Mouse (Mus musculus): ENCODE measurements around the gene Ctc1. TPM values are rescaled to one million over a fixed set of nuclear protein-coding genes. Genes with fewer than 3 reads are reported as not detected.

Gene Ctc1
- polyA plus RNA-seq, 1 experiment from 2014 or later, result 51.8 TPM

- no peak overlapping the region for H3K9ac ChIP-seq (replicated peaks; ENCODE audit: low read depth, low read length)
- WGBS, result 53% methylated on average over 2 of the region's 2 CpGs
- no peaks in the 10 kb centered on the region for H3K27me3 ChIP-seq (ENCODE audit: control insufficient read depth, insufficient read depth, low read length)
- no peaks in the 10 kb centered on the region for H3K36me3 ChIP-seq (ENCODE audit: control insufficient read depth, insufficient read depth, low read length)
- no peak for ATAC-seq (ENCODE audit: low read depth)
- no peaks in the 10 kb centered on the region for H3K9me3 ChIP-seq (ENCODE audit: control insufficient read depth, low read length)
- H3K27ac ChIP-seq (ENCODE audit: low read depth, low read length), result no peak overlapping the region
- H3K4me1 ChIP-seq (ENCODE audit: control insufficient read depth, insufficient read depth, low read length), result peaks cover 15% of the 10 kb centered on the region
- no peak overlapping the region for H3K4me3 ChIP-seq (ENCODE audit: low read depth, low read length)
- no peak overlapping the region for H3K4me2 ChIP-seq (ENCODE audit: low read depth, low read length)
Measured at GRCm38 (mm10) chr11:69074776-69075069, 59.0 kb downstream of the Ctc1 start.

GRCm38 (mm10) chr11:69075764-69076479 lies 60.2 kb downstream of the Ctc1 start:
- 46% methylated on average over 8 of the region's 9 CpGs for WGBS
- no peak for ATAC-seq (ENCODE audit: low read depth)

GRCm38 (mm10) chr11:69076572-69076971 lies 60.9 kb downstream of the Ctc1 start:
- no peaks in the 10 kb centered on the region for H3K9me3 ChIP-seq (ENCODE audit: control insufficient read depth, low read length)
- ATAC-seq (ENCODE audit: low read depth), result no peak
- H3K4me3 ChIP-seq (ENCODE audit: low read depth, low read length), result no peak overlapping the region
- no peaks in the 10 kb centered on the region for H3K36me3 ChIP-seq (ENCODE audit: control insufficient read depth, insufficient read depth, low read length)
- peaks cover 6% of the 10 kb centered on the region for H3K4me1 ChIP-seq (ENCODE audit: control insufficient read depth, insufficient read depth, low read length)
- no peak overlapping the region for H3K9ac ChIP-seq (replicated peaks; ENCODE audit: low read depth, low read length)
- WGBS, result 60% methylated on average over 5 of the region's 5 CpGs
- no peak overlapping the region for H3K4me2 ChIP-seq (ENCODE audit: low read depth, low read length)
- no peaks in the 10 kb centered on the region for H3K27me3 ChIP-seq (ENCODE audit: control insufficient read depth, insufficient read depth, low read length)
- no peak overlapping the region for H3K27ac ChIP-seq (ENCODE audit: low read depth, low read length)

More at GRCm38 (mm10) chr11:69075764-69076479, 60.2 kb downstream of the Ctc1 start:
- Histone ChIP-seq H3K27ac (ENCODE audit: low read depth, low read length) (no peak overlapping the region), H3K9me3 (ENCODE audit: control insufficient read depth, low read length) (no peaks in the 10 kb centered on the region), H3K9ac (replicated peaks; ENCODE audit: low read depth, low read length) (no peak overlapping the region), H3K27me3 (ENCODE audit: control insufficient read depth, insufficient read depth, low read length) (no peaks in the 10 kb centered on the region), H3K36me3 (ENCODE audit: control insufficient read depth, insufficient read depth, low read length) (no peaks in the 10 kb centered on the region), H3K4me3 (ENCODE audit: low read depth, low read length) (no peak overlapping the region), H3K4me1 (ENCODE audit: control insufficient read depth, insufficient read depth, low read length) (peaks cover 11% of the 10 kb centered on the region), H3K4me2 (ENCODE audit: low read depth, low read length) (no peak overlapping the region)

- WGBS, result 88% methylated on average over 9 of the region's 9 CpGs
- H3K9me3 ChIP-seq (ENCODE audit: control insufficient read depth, low read length), result no peaks in the 10 kb centered on the region
- ATAC-seq (ENCODE audit: low read depth), result no peak
- no peaks in the 10 kb centered on the region for H3K36me3 ChIP-seq (ENCODE audit: control insufficient read depth, insufficient read depth, low read length)
- no peak overlapping the region for H3K4me3 ChIP-seq (ENCODE audit: low read depth, low read length)
- H3K9ac ChIP-seq (replicated peaks; ENCODE audit: low read depth, low read length), result no peak overlapping the region
- peaks cover under 1% of the 10 kb centered on the region for H3K4me1 ChIP-seq (ENCODE audit: control insufficient read depth, insufficient read depth, low read length)
- H3K27me3 ChIP-seq (ENCODE audit: control insufficient read depth, insufficient read depth, low read length), result no peaks in the 10 kb centered on the region
- no peak overlapping the region for H3K27ac ChIP-seq (ENCODE audit: low read depth, low read length)
- no peak overlapping the region for H3K4me2 ChIP-seq (ENCODE audit: low read depth, low read length)
Measured at GRCm38 (mm10) chr11:69077316-69077715, 61.6 kb downstream of the Ctc1 start.

- no peaks in the 10 kb centered on the region for H3K9me3 ChIP-seq (ENCODE audit: control insufficient read depth, low read length)
- no peak for ATAC-seq (ENCODE audit: low read depth)
- no peak overlapping the region for H3K27ac ChIP-seq (ENCODE audit: low read depth, low read length)
- no peaks in the 10 kb centered on the region for H3K27me3 ChIP-seq (ENCODE audit: control insufficient read depth, insufficient read depth, low read length)
- H3K9ac ChIP-seq (replicated peaks; ENCODE audit: low read depth, low read length), result no peak overlapping the region
- no peak overlapping the region for H3K4me3 ChIP-seq (ENCODE audit: low read depth, low read length)
- no peaks in the 10 kb centered on the region; the same call in 1 of the 2 replicates for H3K4me1 ChIP-seq (ENCODE audit: control insufficient read depth, insufficient read depth, low read length)
- no peak overlapping the region for H3K4me2 ChIP-seq (ENCODE audit: low read depth, low read length)
- H3K36me3 ChIP-seq (ENCODE audit: control insufficient read depth, insufficient read depth, low read length), result no peaks in the 10 kb centered on the region
- 85% methylated on average over 6 of the region's 6 CpGs for WGBS
Measured at GRCm38 (mm10) chr11:69078041-69078440, 62.3 kb downstream of the Ctc1 start.

- ATAC-seq (ENCODE audit: low read depth), result no peak
- WGBS, result 73% methylated on average over 5 of the region's 5 CpGs
- H3K9ac ChIP-seq (replicated peaks; ENCODE audit: low read depth, low read length), result no peak overlapping the region
Measured at GRCm38 (mm10) chr11:69078805-69079438, 63.2 kb downstream of the Ctc1 start.

GRCm38 (mm10) chr11:69080102-69080854 lies 64.6 kb downstream of the Ctc1 start:
- Histone ChIP-seq H3K4me3 (ENCODE audit: low read depth, low read length) (no peak overlapping the region), H3K36me3 (ENCODE audit: control insufficient read depth, insufficient read depth, low read length) (no peaks in the 10 kb centered on the region), H3K4me2 (ENCODE audit: low read depth, low read length) (no peak overlapping the region), H3K27ac (ENCODE audit: low read depth, low read length) (no peak overlapping the region), H3K9ac (replicated peaks; ENCODE audit: low read depth, low read length) (no peak overlapping the region), H3K27me3 (ENCODE audit: control insufficient read depth, insufficient read depth, low read length) (no peaks in the 10 kb centered on the region), H3K9me3 (ENCODE audit: control insufficient read depth, low read length) (no peaks in the 10 kb centered on the region), H3K4me1 (ENCODE audit: control insufficient read depth, insufficient read depth, low read length) (no peaks in the 10 kb centered on the region)
- 77% methylated on average over 15 of the region's 15 CpGs for WGBS
- ATAC-seq (ENCODE audit: low read depth), result no peak

More at GRCm38 (mm10) chr11:69078805-69079438, 63.2 kb downstream of the Ctc1 start:
- no peaks in the 10 kb centered on the region for H3K36me3 ChIP-seq (ENCODE audit: control insufficient read depth, insufficient read depth, low read length)
- no peak overlapping the region for H3K4me3 ChIP-seq (ENCODE audit: low read depth, low read length)
- H3K4me1 ChIP-seq (ENCODE audit: control insufficient read depth, insufficient read depth, low read length), result no peaks in the 10 kb centered on the region
- no peak overlapping the region for H3K4me2 ChIP-seq (ENCODE audit: low read depth, low read length)
- H3K27ac ChIP-seq (ENCODE audit: low read depth, low read length), result no peak overlapping the region
- no peaks in the 10 kb centered on the region for H3K9me3 ChIP-seq (ENCODE audit: control insufficient read depth, low read length)
- H3K27me3 ChIP-seq (ENCODE audit: control insufficient read depth, insufficient read depth, low read length), result no peaks in the 10 kb centered on the region

GRCm38 (mm10) chr11:69080855-69081222 lies 65.1 kb downstream of the Ctc1 start:
- Histone ChIP-seq H3K4me3 (ENCODE audit: low read depth, low read length) (no peak overlapping the region), H3K4me2 (ENCODE audit: low read depth, low read length) (no peak overlapping the region), H3K9me3 (ENCODE audit: control insufficient read depth, low read length) (no peaks in the 10 kb centered on the region), H3K27me3 (ENCODE audit: control insufficient read depth, insufficient read depth, low read length) (no peaks in the 10 kb centered on the region), H3K9ac (replicated peaks; ENCODE audit: low read depth, low read length) (no peak overlapping the region), H3K36me3 (ENCODE audit: control insufficient read depth, insufficient read depth, low read length) (no peaks in the 10 kb centered on the region), H3K4me1 (ENCODE audit: control insufficient read depth, insufficient read depth, low read length) (no peaks in the 10 kb centered on the region), H3K27ac (ENCODE audit: low read depth, low read length) (no peak overlapping the region)
- WGBS, result 91% methylated on average over 8 of the region's 8 CpGs
- ATAC-seq (ENCODE audit: low read depth), result no peak

GRCm38 (mm10) chr11:69081613-69082012 lies 65.9 kb downstream of the Ctc1 start:
- Histone ChIP-seq H3K9me3 (ENCODE audit: control insufficient read depth, low read length) (no peaks in the 10 kb centered on the region), H3K27ac (ENCODE audit: low read depth, low read length) (no peak overlapping the region), H3K4me2 (ENCODE audit: low read depth, low read length) (no peak overlapping the region), H3K4me1 (ENCODE audit: control insufficient read depth, insufficient read depth, low read length) (no peaks in the 10 kb centered on the region), H3K36me3 (ENCODE audit: control insufficient read depth, insufficient read depth, low read length) (no peaks in the 10 kb centered on the region), H3K27me3 (ENCODE audit: control insufficient read depth, insufficient read depth, low read length) (no peaks in the 10 kb centered on the region), H3K9ac (replicated peaks; ENCODE audit: low read depth, low read length) (no peak overlapping the region), H3K4me3 (ENCODE audit: low read depth, low read length) (no peak overlapping the region)
- no peak for ATAC-seq (ENCODE audit: low read depth)
- 90% methylated on average over 7 of the region's 7 CpGs for WGBS
